Mouse (Mus musculus) cerebellum, adult 2 months (tissue): ENCODE results near the gene Lcn5.
A peak's percentile ranks its signal among the peaks of the same experiment; 100 is the strongest.

Experiments
- CTCF ChIP-seq: fragments of 200-500 bp; IDR thresholded peaks from 2 replicates; pipeline ENCODE4 v1.5.1; 2011; ENCODE audit warnings: low read depth, mild to moderate bottlenecking, control low read depth, low read length, moderate library complexity, borderline replicate concordance; ENCODE audit not compliant: insufficient read depth
- POLR2A ChIP-seq: fragments of 200-500 bp; IDR thresholded peaks from 2 replicates; pipeline ENCODE4 v1.6.1; 2011; ENCODE audit warnings: low read length, control low read depth, borderline replicate concordance; ENCODE audit not compliant: insufficient read depth

DNA sequence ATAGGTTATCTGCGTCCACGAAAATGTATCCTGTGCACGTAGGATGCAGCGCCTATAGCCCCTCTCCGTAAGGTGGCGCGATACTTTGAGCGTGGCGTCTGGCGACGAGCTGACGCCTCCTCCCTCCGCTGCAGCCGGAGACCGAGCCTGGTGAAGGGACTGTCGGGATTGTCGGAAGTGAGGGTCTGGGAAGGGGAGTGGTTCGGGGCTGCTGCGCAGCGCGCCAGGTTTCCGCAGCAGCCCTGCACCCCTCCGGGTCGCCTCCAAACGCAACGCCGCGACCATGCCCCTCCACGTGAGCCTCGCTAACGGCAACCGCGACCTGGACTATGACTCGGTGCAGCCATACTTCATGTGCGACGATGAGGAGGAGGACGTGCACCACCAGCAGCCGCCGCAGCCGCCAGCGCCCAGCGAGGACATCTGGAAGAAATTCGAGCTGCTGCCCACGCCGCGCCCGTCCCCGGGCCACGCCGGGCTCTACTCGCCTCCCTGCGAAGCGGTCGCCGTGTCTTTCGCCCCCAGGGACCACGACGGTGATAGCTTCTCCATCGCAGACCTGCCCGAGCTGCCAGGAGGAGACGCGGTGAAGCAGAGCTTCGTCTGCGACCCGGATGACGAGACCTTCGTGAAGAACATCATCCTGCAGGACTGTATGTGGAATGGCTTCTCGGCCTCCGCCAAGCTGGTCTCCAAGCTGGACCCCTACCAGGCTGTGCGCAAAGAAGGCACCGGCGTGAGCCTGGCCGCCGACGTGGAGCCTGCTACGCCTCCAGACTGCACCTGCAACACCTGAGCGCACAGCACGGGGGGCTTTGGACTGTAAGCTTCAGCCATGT, 49.1 kb downstream of the Lcn5 start, which contains the start of gene Bmyc:
- TF ChIP-seq POLR2A (peak; percentile 70; the same call in 1 of the 2 replicates), CTCF (peak; percentile 67)
